Mouse (Mus musculus) embryonic facial prominence, embryonic 10.5 days (tissue): ENCODE data around the gene Sar1b. TPM values are rescaled to one million over a fixed set of nuclear protein-coding genes. Genes with fewer than 3 reads are reported as not detected.
A peak's percentile ranks its signal among the peaks of the same experiment; 100 is the strongest.

Experiments
- DNase-seq: peaks from one replicate; pipeline ENCODE4 v3.0.0-alpha.2; 2017; ENCODE audit warnings: low spot score
- H3K27ac ChIP-seq: fragments of 300-500 bp; sonication (generic); replicated peaks from 2 replicates; pipeline ENCODE4 v1.5.1; 2016; ENCODE audit warnings: mild to moderate bottlenecking
- H3K27me3 ChIP-seq: fragments of 300-500 bp; sonication (generic); replicated peaks from 2 replicates; pipeline ENCODE4 v1.6.1; 2016; ENCODE audit warnings: low read depth, mild to moderate bottlenecking; ENCODE audit not compliant: poor library complexity, severe bottlenecking
- H3K36me3 ChIP-seq: fragments of 300-500 bp; sonication (generic); replicated peaks from 2 replicates; pipeline ENCODE4 v1.6.1; 2016; ENCODE audit warnings: mild to moderate bottlenecking, moderate library complexity
- H3K4me1 ChIP-seq: fragments of 300-500 bp; sonication (generic); 2 replicates; pipeline ENCODE4 v1.6.1; 2016
- H3K4me3 ChIP-seq: fragments of 300-500 bp; sonication (generic); 2 replicates; pipeline ENCODE4 v1.5.1; 2016; ENCODE audit warnings: mild to moderate bottlenecking, moderate library complexity
- H3K9me3 ChIP-seq: fragments of 300-500 bp; sonication (generic); 2 replicates; pipeline ENCODE4 v1.6.1; 2016; ENCODE audit warnings: mild to moderate bottlenecking
- WGBS: fragments of 180-500 bp; shearing (Covaris S2); methylation state at CpG from one replicate; pipeline ENCODE4 v1.1.7; 2016; 5-methylcytosine and 5-hydroxymethylcytosine counted together
- polyA plus RNA-seq: library from polyadenylated mRNA; unstranded; fragments of >200 nt; fragmentation: Nextera tagmentation; extraction: Ambion mirVana; gene quantifications from 2 replicates; pipeline ENCODE4 v1.2.1, GENCODE M21; 2016

Sar1b gene
- polyA plus RNA-seq, 1 experiment from 2014 or later: 94.9 TPM

- H3K9me3 ChIP-seq: no peaks in the 10 kb centered on the region
- peaks cover 15% of the 10 kb centered on the region; the same call in 1 of the 2 replicates for H3K4me1 ChIP-seq
- peak; percentile 39 for DNase-seq
- peaks cover 6% of the 10 kb centered on the region; the same call in 1 of the 2 replicates for H3K36me3 ChIP-seq
- no peak overlapping the region for H3K4me3 ChIP-seq
- H3K27me3 ChIP-seq: no peaks in the 10 kb centered on the region
- WGBS: 67% methylated on average over 3 of the region's 3 CpGs
- no peak overlapping the region for H3K27ac ChIP-seq
Observed at GRCm38 (mm10) chr11:51819964-51820363, 56.5 kb downstream of the Sar1b start.

GRCm38 (mm10) chr11:51820861-51821260 lies 57.4 kb downstream of the Sar1b start:
- H3K27me3 ChIP-seq: no peaks in the 10 kb centered on the region
- no peak overlapping the region for H3K27ac ChIP-seq
- H3K4me1 ChIP-seq: peaks cover 15% of the 10 kb centered on the region; the same call in 1 of the 2 replicates
- peak; percentile 85 for DNase-seq
- peaks cover 8% of the 10 kb centered on the region; the same call in 1 of the 2 replicates for H3K36me3 ChIP-seq
- H3K9me3 ChIP-seq: no peaks in the 10 kb centered on the region
- 48% methylated on average over 11 of the region's 11 CpGs for WGBS
- H3K4me3 ChIP-seq: no peak overlapping the region

DNA sequence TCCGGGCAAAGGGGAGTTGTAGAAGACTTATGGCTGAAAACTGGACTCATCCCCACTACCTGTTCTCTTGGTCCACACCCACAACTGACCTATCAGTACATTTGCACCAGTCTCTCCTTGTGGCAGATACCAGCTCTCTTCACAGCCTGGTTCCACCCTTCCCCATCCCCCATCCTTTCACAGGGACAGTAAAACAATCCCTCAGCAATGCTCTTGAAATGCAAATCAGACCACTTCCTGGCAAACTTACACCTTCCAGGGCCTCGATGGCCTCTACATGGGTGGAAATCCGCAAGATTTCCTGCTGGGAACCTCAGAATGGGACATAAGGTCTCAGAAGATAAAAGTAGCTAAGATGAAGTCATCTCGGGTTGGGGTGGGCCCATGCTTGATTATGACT lies 59.2 kb downstream of the Sar1b start:
- peaks cover 15% of the 10 kb centered on the region; the same call in 1 of the 2 replicates for H3K36me3 ChIP-seq
- peaks cover 15% of the 10 kb centered on the region; the same call in 1 of the 2 replicates for H3K4me1 ChIP-seq
- no peak for DNase-seq
- H3K4me3 ChIP-seq: no peak overlapping the region
- H3K27me3 ChIP-seq: no peaks in the 10 kb centered on the region
- no peak overlapping the region for H3K27ac ChIP-seq
- 52% methylated on average over 4 of the region's 4 CpGs for WGBS
- no peaks in the 10 kb centered on the region for H3K9me3 ChIP-seq

DNA sequence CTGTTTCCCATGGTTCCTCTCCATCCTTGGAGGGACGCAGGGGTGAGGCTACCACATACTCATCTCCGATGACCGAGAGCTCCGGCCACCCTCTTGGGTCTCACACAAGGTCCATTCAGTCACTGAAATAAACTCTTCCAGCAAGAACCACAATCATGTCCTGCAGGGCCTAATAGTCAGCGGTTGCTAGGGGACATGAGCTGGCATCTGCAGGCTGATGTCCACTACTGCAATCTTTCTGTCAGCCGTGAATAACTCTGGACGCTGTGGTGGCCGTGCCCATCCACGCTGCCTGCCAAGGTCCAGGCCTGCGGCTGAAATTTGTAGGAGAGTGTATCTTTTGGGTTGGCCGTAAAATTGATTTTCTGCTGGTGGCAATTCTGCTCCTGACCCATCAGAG lies 59.8 kb downstream of the Sar1b start:
- Histone ChIP-seq H3K36me3 (peaks cover 15% of the 10 kb centered on the region; the same call in 1 of the 2 replicates), H3K4me3 (no peak overlapping the region), H3K27ac (no peak overlapping the region), H3K27me3 (no peaks in the 10 kb centered on the region), H3K4me1 (peaks cover 12% of the 10 kb centered on the region; the same call in 1 of the 2 replicates), H3K9me3 (no peaks in the 10 kb centered on the region)
- WGBS: 86% methylated on average over 11 of the region's 11 CpGs
- DNase-seq: no peak

GRCm38 (mm10) chr11:51823963-51824753 lies 60.7 kb downstream of the Sar1b start:
- Histone ChIP-seq H3K27me3 (no peaks in the 10 kb centered on the region), H3K9me3 (no peaks in the 10 kb centered on the region), H3K4me1 (peaks cover 10% of the 10 kb centered on the region; the same call in 1 of the 2 replicates), H3K27ac (no peak overlapping the region), H3K36me3 (peaks cover 15% of the 10 kb centered on the region; the same call in 1 of the 2 replicates), H3K4me3 (no peak overlapping the region)
- DNase-seq: no peak
- WGBS: 88% methylated on average over 3 of the region's 3 CpGs

DNA sequence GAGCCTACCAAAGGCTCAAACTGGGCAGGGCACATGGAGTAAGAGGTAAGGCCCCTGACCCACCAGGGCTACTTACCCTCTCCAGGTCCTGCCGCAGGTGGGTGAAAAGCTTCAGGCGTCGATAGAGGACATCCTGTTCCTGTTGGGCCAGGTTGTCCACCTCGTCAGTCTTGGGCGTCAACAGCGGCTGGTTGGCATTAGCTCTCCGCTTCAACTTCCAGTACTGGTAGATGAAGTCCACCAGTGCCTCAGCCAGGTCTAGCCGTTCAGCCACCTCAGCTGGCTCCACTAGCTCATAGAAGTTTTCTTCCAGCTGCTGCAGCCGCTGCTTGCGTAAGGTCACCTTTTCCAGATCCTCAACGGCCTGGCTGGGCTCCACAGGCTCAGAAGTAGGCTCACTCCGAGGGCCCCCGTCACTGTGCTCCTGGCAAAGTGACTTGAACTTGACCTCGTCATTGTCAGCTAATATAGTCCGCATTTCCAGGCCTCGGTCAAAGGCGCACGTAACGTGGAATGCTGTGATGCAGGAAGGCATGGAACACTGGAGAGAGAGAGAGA lies 61.5 kb downstream of the Sar1b start:
- Histone ChIP-seq H3K4me3 (no peak overlapping the region), H3K4me1 (peaks cover 10% of the 10 kb centered on the region; the same call in 1 of the 2 replicates), H3K27me3 (no peaks in the 10 kb centered on the region), H3K36me3 (peaks cover 15% of the 10 kb centered on the region; the same call in 1 of the 2 replicates), H3K9me3 (no peaks in the 10 kb centered on the region), H3K27ac (no peak overlapping the region)
- DNase-seq: no peak
- WGBS: 92% methylated on average over 19 of the region's 19 CpGs

- Histone ChIP-seq H3K9me3 (no peaks in the 10 kb centered on the region), H3K36me3 (no peaks in the 10 kb centered on the region), H3K27ac (peak overlapping the region; percentile 57), H3K27me3 (no peaks in the 10 kb centered on the region), H3K4me1 (peaks cover 8% of the 10 kb centered on the region), H3K4me3 (no peak overlapping the region)
- 69% methylated on average over 4 of the region's 4 CpGs for WGBS
- DNase-seq: no peak
Observed at GRCm38 (mm10) chr11:51831962-51832909, 68.7 kb downstream of the Sar1b start.

- 78% methylated on average over 5 of the region's 5 CpGs for WGBS
- H3K36me3 ChIP-seq: no peaks in the 10 kb centered on the region
- H3K27me3 ChIP-seq: no peaks in the 10 kb centered on the region
- no peak for DNase-seq
- no peak overlapping the region for H3K4me3 ChIP-seq
- no peaks in the 10 kb centered on the region for H3K9me3 ChIP-seq
- no peak overlapping the region for H3K27ac ChIP-seq
- peaks cover 8% of the 10 kb centered on the region for H3K4me1 ChIP-seq
Observed at GRCm38 (mm10) chr11:51832992-51833391, 69.5 kb downstream of the Sar1b start.

DNA sequence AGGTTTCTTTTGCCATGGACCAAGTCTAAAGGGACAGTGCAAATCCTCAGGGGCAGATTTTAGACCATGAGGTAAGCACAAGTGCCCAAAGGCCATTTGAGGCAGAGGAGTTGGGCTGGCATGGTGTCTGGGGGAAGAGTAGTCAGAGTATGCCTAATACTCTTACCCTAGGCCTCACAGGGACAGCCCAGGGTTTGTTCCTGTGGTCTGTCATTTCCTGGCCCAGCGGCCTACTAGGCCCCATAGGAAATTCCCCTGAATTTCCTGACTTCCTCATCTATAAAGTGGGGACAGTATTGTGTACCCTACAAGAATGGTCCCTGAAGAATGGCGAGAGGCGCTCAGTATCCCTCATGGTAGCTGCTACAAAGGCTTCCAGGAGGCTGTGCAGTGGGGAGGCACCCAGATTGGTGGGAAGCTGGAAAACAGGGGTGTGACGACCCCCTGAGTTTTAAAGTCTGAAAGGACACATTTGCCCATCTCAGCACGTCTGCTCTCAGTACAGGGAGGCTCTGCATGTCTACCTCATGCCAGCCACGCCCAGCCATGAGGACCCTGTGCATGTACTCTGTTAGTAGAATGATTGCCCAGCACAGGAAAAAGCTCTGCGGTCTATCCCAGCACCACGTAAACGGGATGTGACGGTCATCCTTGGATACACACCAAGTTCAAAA lies 70.0 kb downstream of the Sar1b start:
- Histone ChIP-seq H3K4me1 (peaks cover 8% of the 10 kb centered on the region), H3K27ac (no peak overlapping the region), H3K9me3 (no peaks in the 10 kb centered on the region), H3K36me3 (no peaks in the 10 kb centered on the region), H3K27me3 (no peaks in the 10 kb centered on the region), H3K4me3 (no peak overlapping the region)
- DNase-seq: no peak
- 86% methylated on average over 10 of the region's 10 CpGs for WGBS

GRCm38 (mm10) chr11:51834067-51834411 lies 70.6 kb downstream of the Sar1b start:
- H3K4me1 ChIP-seq: peaks cover 8% of the 10 kb centered on the region
- H3K27me3 ChIP-seq: no peaks in the 10 kb centered on the region
- no peaks in the 10 kb centered on the region for H3K9me3 ChIP-seq
- H3K4me3 ChIP-seq: no peak overlapping the region
- DNase-seq: no peak
- no peak overlapping the region for H3K27ac ChIP-seq
- WGBS: 95% methylated on average over 8 of the region's 8 CpGs
- H3K36me3 ChIP-seq: no peaks in the 10 kb centered on the region

DNA sequence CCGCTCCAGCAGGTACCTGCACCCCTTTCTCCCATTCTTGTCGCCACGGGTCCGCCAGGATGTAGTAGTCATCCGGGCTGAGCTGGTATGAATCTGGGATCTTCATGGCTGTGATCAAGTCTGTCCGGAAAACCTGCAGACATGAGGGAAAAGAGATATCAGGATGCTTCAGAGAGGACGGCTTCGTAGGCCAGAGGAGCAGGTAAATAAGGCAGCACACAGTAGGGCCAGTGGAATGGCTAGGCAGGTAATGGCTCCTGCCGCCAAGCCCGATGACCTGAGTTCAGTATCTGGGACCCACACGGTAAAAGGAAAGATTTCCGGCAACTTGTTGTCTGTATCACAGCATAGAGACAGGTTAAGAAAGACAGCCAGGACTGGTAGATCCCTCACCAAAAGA lies 72.1 kb downstream of the Sar1b start:
- H3K27ac ChIP-seq: no peak overlapping the region
- no peaks in the 10 kb centered on the region for H3K36me3 ChIP-seq
- no peaks in the 10 kb centered on the region for H3K9me3 ChIP-seq
- no peak for DNase-seq
- H3K27me3 ChIP-seq: no peaks in the 10 kb centered on the region
- H3K4me1 ChIP-seq: peaks cover 8% of the 10 kb centered on the region
- 94% methylated on average over 12 of the region's 12 CpGs for WGBS
- H3K4me3 ChIP-seq: no peak overlapping the region

- Histone ChIP-seq H3K4me3 (no peak overlapping the region), H3K27me3 (no peaks in the 10 kb centered on the region), H3K36me3 (no peaks in the 10 kb centered on the region), H3K9me3 (no peaks in the 10 kb centered on the region), H3K27ac (no peak overlapping the region), H3K4me1 (peaks cover 15% of the 10 kb centered on the region)
- DNase-seq: no peak
- WGBS: 92% methylated on average over 6 of the region's 6 CpGs
Observed at GRCm38 (mm10) chr11:51836506-51836905, 73.0 kb downstream of the Sar1b start.
